ENCODE assay signal across 14 mouse cellular contexts in the genomic region with DNA sequence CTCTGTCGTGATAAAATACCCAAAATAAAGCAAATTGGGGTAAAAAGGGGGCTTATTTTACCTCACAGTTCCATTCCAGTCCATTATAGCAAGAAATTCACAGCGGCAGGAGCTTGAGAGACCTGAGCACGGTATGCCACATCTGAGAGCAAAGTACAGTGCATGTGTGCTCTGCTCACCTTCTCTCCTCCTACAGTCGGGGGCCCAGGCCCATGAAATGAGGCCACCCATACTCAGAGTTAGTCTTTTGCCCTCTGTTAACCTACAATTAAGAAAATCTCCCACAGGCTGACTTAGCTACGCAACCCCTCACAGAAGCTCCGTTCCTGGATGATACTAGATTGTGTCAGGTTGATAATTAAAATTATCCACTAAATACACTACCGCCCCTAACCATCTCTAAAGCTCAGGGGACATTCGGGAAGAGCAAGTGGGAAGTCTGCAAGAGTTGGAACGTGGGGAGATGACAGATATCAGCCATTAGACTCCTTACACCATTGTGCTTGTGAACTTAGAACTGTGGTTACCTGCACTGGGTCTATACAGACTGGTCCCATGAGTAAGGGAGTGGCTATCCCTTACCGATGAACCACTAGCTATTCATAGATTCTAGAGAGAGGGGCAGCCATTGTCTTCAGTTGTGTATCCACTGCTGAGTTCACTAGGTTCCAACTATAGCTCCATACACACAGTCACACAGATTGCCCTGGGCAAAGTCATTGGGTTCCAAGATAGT.
"Had no signal": no experiment of that assay in that cellular context is flagged by ENCODE, and none has a peak within 500 bp of the region (broad histone marks: within the 10 kb centered on the region; RNA-seq: fewer than 3 reads in every experiment).

No protein-coding gene starts in this region.

- H3K9me3 ChIP-seq: midbrain, embryonic 10.5 days; midbrain, embryonic 12.5 days; midbrain, embryonic 15.5 days; neural tube, embryonic 12.5 days; stomach, embryonic 15.5 days had no signal

- DNase-seq: lung, adult 18-20 months; lung, embryonic 14.5 days; lung, postnatal 10 days; lung, postnatal 4 days; right cerebral cortex, postnatal 14 days; thymus, adult 2 months; thymus, postnatal 25 days; thymus, postnatal 4 days had no signal

- ATAC-seq: midbrain, embryonic 15.5 days had no signal

- H3K4me3 ChIP-seq: midbrain, embryonic 10.5 days; midbrain, embryonic 12.5 days; midbrain, embryonic 15.5 days; neural tube, embryonic 12.5 days; stomach, embryonic 15.5 days had no signal

- H3K4me2 ChIP-seq: lung, embryonic 14.5 days; midbrain, embryonic 12.5 days; midbrain, embryonic 15.5 days; neural tube, embryonic 12.5 days; stomach, embryonic 15.5 days had no signal

- H3K27ac ChIP-seq: midbrain, embryonic 10.5 days; midbrain, embryonic 12.5 days; midbrain, embryonic 15.5 days; neural tube, embryonic 12.5 days; stomach, embryonic 15.5 days; stomach, postnatal 0 days had no signal

- H3K9ac ChIP-seq: lung, embryonic 14.5 days; midbrain, embryonic 12.5 days; midbrain, embryonic 15.5 days; neural tube, embryonic 12.5 days; stomach, embryonic 15.5 days had no signal

- H3K27me3 ChIP-seq: midbrain, embryonic 12.5 days; midbrain, embryonic 15.5 days; neural tube, embryonic 12.5 days; stomach, embryonic 15.5 days had no signal

- H3K4me1 ChIP-seq: midbrain, embryonic 10.5 days; midbrain, embryonic 12.5 days; midbrain, embryonic 15.5 days; neural tube, embryonic 12.5 days; stomach, embryonic 15.5 days had no signal

- H3K36me3 ChIP-seq: midbrain, embryonic 10.5 days; midbrain, embryonic 12.5 days; midbrain, embryonic 15.5 days; neural tube, embryonic 12.5 days; stomach, embryonic 15.5 days had no signal
